Mouse (Mus musculus) gastrocnemius, postnatal 14 days (tissue): ENCODE measurements around the gene Map4. TPM values are rescaled to one million over a fixed set of nuclear protein-coding genes. Genes with fewer than 3 reads are reported as not detected.
"Not testable (repeated sequence)": the region's sequence is repeated elsewhere in the genome, so short reads cannot be mapped to it uniquely, and the experiment has no call there.

ENCODE experiments used
- DNase-seq: peaks from one replicate; pipeline ENCODE4 v3.0.0; 2021; ENCODE audit warnings: mixed read lengths
- intact Hi-C: fragments of 180-260 bp; cut with DNase I; formaldehyde crosslinking; loops from one replicate; pipeline ENCODE4 v1.15.1; 2025; ENCODE audit warnings: low total_unique reads
- total RNA-seq, 2 experiments: library from RNA; stranded (reverse); gene quantifications; 2 replicates each; pipeline ENCODE4 v1.2.3; 2021

Map4 gene
- total RNA-seq, 2 experiments from 2014 or later: 451 to 486 TPM

DNA sequence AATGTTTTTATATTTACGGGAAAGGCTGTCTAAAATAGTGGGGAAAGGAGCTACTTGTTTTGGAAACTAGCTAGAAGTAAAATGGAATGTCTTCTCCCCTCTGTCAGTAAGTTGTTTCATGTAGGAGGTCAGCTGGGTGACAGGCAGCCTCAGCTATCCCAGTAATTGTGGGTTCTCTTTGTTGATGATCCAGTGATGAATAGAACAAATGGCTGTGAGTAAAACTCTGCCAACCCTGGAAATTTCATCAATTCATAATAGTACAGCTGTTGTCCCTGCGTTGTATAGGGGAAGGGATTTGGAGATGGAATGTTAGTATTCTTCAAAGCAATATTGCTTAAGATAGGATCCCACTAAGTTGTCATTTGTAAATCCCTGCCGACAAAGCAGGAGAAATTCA, 37.9 kb downstream of the Map4 start:
- DNase-seq: no peak
- intact Hi-C loops: no loop called here

DNA sequence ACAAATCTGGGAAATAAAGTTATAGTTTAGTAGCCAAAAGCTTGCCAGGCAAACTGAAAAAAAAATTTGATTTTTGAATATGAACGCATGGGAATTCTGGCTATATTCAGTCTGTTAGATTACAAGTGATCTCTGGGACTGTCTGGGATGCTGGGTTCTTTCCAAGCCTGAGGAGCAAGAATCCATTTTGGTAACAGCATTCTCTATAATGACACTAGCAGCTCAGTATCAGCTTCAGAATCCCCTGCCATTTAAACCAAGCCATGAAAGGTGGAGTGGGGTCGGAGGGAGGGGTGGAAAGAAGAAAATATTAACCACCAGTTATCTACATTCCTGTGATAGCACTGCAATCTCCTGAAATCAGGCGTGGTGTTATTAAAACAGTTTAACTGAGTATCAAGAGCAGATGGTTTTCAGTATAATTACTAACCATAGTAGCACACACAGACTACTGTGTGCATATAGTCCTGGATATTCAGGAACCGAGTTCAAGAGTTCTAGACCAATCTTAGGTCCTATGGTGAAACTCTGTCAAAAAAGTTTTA, 38.6 kb downstream of the Map4 start:
- intact Hi-C loops: no loop called here
- peak; percentile 6 for DNase-seq

DNA sequence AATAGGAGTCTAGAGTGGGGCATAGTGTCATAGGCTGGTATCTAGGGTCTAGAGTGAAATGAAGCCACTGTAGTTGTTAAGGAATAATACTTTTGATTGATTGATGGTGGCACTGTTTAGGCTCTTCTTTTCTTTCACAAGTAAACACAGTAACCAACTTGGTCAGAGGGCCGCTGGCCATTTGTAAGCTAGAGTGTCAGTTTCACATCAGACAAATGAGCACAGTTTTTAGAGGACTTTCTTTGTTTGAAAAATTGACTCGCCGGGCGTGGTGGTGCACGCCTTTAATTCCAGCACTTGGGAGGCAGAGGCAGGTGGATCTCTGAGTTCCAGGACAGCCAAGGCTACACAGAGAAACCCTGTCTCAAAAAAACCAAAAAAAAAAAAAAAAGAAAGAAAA, 40.5 kb downstream of the Map4 start:
- DNase-seq, intact Hi-C loops: not testable (repeated sequence)

DNA sequence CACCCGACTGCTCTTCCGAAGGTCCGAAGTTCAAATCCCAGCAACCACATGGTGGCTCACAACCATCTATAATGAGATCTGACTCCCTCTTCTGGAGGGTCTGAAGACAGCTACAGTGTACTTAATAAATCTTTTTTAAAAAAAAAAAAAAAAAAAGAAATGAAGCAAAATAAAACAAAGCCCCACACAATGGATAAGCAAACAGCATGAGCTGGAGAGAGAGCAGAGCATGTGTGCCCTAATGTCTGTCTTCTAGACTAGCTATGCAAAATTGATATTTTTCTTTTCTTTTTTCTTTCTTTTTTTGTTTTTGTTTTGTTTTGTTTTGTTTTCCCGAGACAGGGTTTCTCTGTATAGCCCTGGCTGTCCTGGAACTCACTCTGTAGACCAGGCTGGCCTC, 49.0 kb downstream of the Map4 start:
- not testable (repeated sequence) for DNase-seq
- intact Hi-C loops: loop anchor here (10.0 kb wide), 2 partner anchors 75 to 95 kb away; no protein-coding TSS in a partner anchor

DNA sequence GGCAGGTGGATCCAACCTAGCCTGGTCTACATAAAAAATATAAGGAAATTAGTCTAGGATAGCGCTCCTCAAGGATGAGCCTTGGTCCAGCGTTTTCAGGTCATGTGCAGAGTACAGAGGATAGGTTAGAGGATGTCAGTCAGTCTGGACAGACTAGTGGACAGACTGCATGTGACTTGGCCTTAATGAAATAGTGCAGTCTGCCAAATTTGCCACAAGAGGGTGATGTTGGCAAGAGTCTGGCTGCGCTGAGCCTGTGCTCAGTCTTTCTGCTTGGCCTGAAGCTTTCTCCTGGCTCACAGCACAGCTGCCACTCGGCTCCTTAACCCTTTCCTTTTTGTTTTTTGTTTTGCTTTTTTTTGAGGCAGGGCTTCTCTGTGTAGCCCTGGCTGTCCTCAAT, 54.2 kb downstream of the Map4 start:
- DNase-seq: peak; percentile 60
- intact Hi-C loops: loop anchor here (5.0 to 10.0 kb wide), 3 partner anchors 57 to 89 kb away; no protein-coding TSS in a partner anchor

DNA sequence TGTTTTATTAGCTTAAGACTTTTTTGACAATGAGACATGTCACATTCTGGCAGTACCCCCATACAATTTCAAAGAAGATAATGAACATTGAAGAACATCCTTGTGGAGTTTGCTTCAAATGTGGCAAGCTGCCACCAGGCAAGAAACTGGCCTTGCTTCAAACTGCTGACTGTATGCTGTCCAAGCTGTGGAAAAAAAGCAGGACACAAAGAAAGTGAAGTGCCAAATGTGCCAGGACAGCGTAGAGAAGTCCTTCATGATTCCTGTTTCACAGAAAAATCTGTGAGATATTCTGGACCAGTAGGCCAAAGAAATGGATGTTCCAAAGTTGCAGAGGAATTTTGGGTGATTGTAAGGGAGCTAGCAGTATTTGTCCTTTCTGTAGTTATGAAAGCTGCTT, 57.8 kb downstream of the Map4 start:
- peak; percentile 13 for DNase-seq
- intact Hi-C loops: loop anchor here (5.0 to 10.0 kb wide), 3 partner anchors 53 to 86 kb away; no protein-coding TSS in a partner anchor

DNA sequence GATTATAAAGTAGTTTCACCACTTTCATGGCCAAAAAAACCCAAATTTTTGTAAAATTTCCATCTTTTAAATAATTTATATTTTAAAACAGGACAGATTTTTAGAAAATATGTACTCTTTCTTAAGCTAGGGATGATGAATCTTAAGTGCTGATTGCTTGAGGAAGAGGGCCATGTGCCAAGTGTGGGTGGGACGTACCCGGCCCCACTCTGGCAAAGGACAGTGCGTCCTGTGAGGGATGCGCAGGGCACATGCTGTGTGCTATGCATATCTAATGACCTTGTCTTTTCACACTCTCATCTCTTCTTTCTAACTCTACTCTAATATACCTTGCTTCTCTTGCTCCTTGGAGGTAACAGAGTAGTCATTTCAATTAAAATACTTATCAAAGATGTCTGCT, 66.2 kb downstream of the Map4 start:
- intact Hi-C loops: no loop called here
- no peak for DNase-seq

DNA sequence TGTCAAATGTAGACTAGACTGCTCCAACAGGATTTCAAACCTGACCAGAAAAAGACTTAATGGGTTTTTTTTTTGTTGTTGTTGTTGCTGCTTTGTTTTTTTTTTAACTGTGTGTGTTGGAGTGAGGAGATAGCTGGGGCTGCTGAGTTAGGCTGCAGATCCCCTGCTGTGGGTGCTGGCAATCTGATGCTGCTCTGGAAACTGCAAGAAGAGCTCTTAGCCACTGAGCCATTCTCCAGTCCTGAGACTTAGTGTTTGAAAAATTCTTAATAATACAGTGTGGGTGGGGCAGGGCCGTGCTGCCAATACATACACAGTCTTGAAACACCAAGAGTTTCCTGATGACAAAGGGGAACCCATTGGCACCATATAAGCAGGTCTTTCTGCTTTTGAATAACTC, 70.7 kb downstream of the Map4 start:
- DNase-seq: no peak

DNA sequence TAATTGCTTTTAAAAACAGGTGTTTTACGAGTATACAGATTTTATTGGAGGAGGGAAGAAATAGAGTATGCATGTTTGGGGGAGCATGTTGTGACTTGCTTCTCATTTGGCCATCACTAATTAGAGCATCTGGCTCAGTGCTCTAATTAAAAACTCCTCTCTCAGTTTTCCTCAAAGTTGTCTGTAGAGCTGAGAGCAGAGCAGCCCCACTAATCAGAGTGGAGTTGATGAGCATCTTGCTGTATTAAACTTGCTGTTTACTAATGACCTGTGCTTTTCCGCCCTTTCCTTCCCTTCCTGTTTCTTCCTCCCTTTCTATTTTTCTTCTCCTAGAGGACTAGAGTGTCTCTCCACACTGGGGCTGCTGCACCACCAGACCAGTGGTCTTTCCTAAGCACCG, 71.2 kb downstream of the Map4 start:
- DNase-seq: no peak
- intact Hi-C loops: no loop called here

More for the DNA sequence above, 70.7 kb downstream of the Map4 start:
- intact Hi-C loops: no loop called here

DNA sequence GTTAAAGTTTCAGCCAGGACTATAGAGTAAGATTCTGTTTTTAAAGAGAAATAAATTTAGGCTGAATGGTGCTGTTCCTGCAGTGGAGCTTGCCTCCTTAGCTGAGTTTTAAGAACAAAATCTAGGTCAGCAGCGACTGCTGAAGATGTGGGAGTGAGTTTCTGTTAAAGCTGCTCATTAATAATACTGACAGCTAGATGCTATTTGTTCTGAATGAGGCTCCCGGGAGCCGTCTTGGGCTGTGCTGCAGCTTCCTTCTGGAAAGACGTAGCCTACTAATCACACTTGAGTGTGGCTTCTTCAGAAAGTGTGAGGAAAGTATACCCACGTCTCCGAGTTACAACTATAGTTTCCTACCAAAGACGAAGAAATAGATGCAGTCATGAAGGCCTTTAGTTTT, 88.0 kb downstream of the Map4 start:
- intact Hi-C loops: no loop called here

DNA sequence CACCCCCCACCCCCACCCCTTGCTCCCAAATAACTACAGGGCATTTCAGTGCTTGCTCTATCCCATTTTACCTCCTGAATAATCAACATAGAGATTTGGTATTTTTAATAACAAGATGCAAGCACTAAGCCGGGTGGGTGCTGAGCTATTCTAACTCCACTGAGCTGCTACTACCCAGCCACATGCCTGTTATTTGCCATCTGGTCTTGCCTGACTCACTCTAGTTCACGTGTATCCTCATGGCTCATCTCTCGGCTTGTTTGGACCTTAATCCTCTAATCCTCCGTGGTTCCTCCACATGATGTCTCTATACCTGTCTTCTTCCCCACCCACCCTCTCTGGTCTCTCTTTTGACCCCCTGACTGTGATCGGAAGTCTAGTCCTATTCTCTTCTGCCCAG, 89.1 kb downstream of the Map4 start:
- intact Hi-C loops: no loop called here
- DNase-seq: no peak

More for the DNA sequence above, 88.0 kb downstream of the Map4 start:
- no peak for DNase-seq

DNA sequence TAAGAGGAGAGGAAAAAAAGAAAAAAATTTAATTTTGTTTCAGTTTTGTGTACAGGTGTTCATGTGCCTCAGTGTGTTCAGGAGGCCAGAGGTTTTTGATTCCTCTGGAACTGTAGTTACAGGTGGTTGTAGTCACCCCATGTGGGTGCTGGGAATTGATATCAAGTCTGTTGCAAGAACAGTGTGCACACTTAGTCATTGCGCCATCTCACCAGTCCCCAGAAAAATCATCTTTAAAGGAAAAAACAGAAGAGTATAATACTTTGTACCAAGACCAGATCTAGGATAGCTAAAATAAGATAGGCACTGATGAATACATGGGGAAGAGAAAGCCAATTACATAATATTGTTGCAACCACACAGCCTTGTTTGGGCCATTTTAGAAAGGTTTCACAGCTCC, 90.2 kb downstream of the Map4 start:
- DNase-seq: no peak
- intact Hi-C loops: no loop called here

DNA sequence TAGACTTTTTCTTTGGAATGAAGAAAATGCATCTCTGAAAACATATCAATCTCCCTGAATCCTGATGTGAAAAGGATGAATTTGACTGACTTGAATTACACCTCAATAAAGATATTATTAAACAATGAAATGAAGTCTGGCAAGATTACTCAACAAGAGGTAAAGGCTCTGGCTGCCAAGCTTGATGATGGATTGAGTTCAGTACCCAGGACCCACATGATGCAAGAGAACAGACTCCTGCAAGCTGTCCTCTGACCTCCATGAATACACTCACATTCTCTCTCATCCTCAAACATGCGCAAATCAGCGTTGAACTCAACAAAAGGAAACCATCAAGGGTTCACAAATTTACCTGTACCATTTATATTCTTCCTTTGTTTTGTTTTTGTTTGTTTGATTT, 90.9 kb downstream of the Map4 start:
- no peak for DNase-seq
- intact Hi-C loops: no loop called here

DNA sequence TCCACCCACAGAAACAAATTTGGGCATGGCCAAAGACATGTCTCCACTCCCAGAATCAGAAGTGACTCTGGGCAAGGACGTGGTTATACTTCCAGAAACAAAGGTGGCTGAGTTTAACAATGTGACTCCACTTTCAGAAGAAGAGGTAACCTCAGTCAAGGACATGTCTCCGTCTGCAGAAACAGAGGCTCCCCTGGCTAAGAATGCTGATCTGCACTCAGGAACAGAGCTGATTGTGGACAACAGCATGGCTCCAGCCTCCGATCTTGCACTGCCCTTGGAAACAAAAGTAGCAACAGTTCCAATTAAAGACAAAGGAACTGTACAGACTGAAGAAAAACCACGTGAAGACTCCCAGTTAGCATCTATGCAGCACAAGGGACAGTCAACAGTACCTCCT, 103.8 kb downstream of the Map4 start:
- intact Hi-C loops: no loop called here
- no peak for DNase-seq

DNA sequence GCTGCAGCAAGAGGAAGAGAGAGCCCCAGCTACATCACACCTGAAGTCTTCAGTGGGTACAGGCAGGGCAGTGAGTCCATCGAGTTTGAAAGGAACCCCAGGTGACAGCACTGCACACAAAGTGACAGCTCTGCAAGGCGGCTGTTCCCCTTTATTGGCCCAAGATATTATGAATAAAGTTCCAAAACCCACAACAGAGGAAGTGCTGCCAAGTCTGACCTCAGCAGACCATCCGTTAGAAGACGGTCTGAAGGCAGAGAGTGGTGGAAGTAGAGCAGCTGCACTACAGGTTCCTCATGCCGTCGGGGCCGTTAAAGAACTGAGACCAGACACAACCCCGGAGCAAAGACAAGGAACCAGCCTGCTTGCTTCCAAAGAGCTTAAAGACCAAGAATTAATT, 106.6 kb downstream of the Map4 start:
- intact Hi-C loops: no loop called here
- DNase-seq: no peak

DNA sequence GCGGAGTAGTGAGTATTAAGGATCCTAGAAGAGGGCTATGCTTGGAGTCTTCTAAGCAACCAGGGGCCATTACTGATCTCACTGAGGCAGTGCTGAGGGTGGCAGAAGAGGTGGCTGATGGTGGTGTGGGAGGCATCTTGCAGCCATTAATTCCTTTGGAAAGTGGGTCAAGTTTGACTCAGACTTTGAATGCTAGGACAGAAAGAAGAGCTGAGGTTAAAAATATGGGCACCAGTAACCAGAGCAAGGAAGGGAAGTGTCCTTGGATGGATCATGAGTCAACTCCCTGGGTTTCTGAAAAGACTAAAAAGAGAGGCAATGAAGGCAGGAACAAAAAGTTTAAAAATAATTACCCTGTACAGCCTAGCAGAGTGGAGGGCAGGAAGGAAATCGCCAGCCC, 107.2 kb downstream of the Map4 start:
- no peak for DNase-seq
- intact Hi-C loops: no loop called here

DNA sequence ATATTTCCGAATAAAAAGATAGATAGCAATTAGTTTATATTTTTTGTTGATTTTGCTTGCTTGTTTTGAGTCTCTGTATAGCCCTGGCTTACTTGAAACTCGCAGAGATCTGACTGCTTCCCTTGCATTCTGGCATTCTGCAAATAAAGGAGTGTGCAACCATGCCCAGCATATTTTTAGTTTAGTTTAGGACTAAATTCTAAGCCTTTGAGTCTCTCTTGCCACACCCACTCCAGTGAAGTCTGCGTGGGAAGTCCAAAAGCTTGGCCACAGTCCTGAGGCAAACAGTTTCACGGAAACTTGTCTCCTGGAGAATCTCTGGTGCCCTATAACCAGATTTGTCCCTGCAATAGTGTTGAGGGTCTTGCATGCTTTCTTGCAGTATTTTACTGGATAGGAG, 113.1 kb downstream of the Map4 start:
- intact Hi-C loops: loop anchor here (5.0 kb wide), 1 partner anchor 57 kb away; no protein-coding TSS in a partner anchor
- no peak for DNase-seq

DNA sequence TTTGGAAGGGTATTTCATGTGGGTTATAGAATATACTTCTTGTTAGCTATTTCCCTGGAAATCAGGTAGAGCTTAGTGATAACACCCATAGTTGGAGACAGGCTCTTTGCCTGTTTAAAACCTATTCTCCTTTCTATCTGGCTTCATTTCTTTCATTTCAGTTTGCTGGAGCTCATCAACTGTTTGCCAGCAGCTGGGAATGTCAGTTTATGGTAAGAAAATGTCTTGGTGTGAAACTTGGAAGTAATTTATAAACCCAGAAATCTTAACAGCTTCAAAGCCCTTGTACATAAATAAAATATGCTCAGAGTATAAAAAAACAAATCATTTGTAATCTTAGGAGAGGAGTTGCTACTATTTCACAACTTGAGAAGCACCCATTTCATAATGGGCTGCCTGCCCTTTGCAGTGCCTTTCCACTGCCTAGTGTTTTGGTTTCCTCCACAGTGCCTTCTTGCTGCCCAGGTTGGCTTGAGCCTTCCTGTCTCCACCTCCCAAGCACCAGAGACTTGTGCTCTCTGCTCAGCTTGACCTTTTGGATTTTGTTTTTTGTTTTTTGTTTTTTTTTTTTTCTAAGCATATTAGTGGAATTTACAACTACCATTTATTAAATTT, 114.6 kb downstream of the Map4 start:
- no peak for DNase-seq
- intact Hi-C loops: no loop called here

DNA sequence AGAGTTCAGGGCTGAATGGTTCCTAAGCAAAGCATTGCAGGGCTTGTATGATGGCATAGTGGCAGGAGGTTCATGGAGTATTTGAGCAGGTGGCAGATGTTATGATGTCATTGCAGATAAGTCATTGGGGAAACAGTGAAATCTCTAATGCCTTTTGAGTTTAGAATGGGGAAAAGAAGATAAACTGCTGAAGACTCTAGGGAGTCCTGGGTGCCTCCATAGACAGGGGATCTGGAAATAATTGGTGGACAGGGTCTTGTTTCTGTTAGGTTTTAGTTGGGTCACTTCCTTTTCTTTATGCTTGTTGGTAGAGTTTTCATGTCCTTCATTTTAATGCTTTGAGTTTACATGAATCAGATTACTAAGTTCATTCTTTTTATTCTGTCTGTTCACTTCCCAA, 116.0 kb downstream of the Map4 start:
- intact Hi-C loops: no loop called here
- DNase-seq: no peak

DNA sequence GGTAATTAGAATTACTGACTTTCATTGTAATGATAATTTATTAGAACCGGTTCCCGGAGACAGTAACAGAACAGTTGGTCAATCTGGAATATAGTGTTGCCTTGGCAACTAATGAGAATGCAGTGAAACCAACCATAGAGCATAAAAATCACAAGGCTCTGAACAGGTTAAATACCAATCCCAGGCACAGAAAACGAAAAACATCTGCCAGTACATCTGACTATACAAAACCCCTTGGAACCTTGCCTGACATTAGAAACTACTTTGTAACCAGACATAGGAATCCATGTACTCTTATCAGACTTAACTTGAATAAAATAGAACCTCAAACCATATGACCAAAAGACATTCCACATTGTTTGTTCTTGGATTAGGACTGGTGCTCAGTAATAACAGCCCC, 116.6 kb downstream of the Map4 start:
- DNase-seq: no peak
- intact Hi-C loops: no loop called here

DNA sequence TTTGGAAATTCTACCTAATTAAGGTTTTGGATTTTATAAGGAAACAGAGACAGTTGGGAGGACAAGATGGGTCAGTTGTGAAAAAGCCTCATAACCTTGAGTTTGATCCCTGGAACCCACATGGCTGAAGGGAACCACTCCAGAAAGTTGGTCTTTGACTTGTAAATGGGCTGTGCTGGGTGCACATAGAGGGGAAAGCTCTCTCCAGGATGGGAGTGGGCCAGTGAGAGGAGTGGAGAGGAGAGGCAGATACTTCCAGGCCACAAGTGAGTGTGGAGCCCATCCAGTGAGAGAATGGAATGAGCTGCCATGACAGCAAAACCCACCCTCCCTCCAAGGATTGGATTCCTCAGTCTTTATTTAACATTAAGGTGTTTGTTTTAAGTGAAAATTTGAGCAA, 119.9 kb downstream of the Map4 start:
- DNase-seq: no peak
- intact Hi-C loops: no loop called here
